Mouse (Mus musculus): ENCODE results near the gene Rflnb. TPM values are rescaled to one million over a fixed set of nuclear protein-coding genes. Genes with fewer than 3 reads are reported as not detected.

The Rflnb gene
- polyA plus RNA-seq (2015; fragmentation: Nextera tagmentation; extraction: Ambion mirVana), result 12.8 and 13.7 TPM in 2 replicates

DNA sequence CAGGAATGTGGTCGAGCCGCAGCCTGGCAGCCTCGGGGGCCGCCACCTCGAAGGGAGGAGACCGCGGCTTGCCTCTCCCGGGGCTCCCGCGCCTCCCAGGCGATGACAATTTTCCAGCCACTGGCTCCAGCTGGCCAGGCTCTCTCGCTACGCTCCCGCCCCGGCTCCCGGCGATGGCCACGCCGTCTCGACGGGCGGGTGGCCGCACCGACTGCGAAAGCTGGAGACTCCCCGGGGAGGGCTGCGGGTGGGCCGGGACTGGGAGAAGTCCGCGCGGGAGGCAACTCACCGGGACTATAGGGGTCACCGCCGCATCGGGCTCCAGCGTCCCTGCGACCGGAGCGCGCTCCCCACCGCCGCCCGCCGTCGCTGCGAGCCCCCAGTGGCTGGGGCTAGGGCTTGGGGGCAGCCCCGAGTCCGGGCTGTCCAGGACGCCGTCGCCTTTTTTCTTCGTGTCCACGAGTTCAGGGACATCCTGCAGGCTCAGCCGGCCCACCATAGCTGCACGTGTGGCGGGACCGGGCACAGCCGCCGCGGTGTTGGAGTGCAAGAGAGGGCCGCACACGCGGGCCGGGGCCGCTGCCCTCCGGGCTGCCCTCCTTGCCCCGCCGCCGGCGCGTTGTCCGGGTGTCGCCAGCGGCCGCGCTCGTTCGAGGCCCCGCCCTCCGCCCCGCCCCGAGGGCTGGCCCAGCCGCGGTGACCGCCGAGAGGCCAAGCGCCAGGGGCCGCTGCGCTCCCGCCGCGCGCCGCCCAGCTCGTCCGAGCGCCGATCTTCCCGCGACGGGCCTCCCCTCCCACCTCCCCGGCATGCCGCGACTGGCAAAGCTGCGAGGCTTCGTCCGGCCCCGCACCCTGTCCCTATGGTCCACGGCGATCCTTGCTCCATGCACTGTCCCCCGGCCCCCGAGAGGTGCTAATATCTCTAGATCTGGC lies at the start of gene Rflnb:
Gene Rflnb, minus strand, starts transcription at position 644 of the 933 bp plus-strand sequence.
- H3K9me3 ChIP-seq (ENCODE audit: control insufficient read depth, low read length), result no peaks in the 10 kb centered on the region
- peak within 1 kb of the TSS; percentile 80 for H3K9ac ChIP-seq (ENCODE audit: low read depth, low read length)
- peaks cover 13% of the 10 kb centered on the region for H3K4me1 ChIP-seq (ENCODE audit: control insufficient read depth, insufficient read depth, low read depth, low read length)
- no peaks in the 10 kb centered on the region for H3K27me3 ChIP-seq (replicated peaks; ENCODE audit: control insufficient read depth, insufficient read depth, low read length)
- peak; percentile 93 for ATAC-seq
- no peaks in the 10 kb centered on the region for H3K36me3 ChIP-seq (ENCODE audit: control insufficient read depth, insufficient read depth, low read length)
- under 1% methylated on average over 59 of the region's 112 CpGs for WGBS
- peak within 1 kb of the TSS; percentile 44; the same call in 1 of the 2 replicates for H3K27ac ChIP-seq (ENCODE audit: low read depth, low read length)
- H3K4me3 ChIP-seq (ENCODE audit: low read length), result peak within 1 kb of the TSS; percentile 76
- peak within 1 kb of the TSS; percentile 94 for H3K4me2 ChIP-seq (ENCODE audit: low read length)

DNA sequence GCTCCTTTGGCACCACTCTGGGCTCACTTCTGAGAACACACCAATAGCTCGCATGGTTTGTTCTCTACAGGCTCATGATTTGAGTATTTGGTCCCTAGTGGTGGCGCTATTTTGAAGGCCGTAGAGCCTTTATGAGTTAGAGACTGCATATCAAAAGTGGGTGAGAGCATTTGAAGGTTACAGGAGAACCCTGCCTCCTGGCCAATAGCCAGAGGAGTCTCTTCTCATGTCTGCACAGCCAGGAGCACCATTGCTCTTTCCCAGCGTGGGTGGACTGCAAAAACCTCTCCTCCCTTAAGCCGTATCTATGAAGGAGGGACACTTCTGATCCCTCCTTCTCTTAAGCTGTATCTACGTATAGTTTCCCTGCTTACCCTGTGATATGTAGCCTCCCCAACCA lies 49.8 kb upstream of the Rflnb start:
- no peaks in the 10 kb centered on the region for H3K9me3 ChIP-seq (ENCODE audit: control insufficient read depth, low read length)
- WGBS, result 82% methylated on average over 6 of the region's 6 CpGs
- H3K36me3 ChIP-seq (ENCODE audit: control insufficient read depth, insufficient read depth, low read length), result peaks cover 19% of the 10 kb centered on the region
- no peak for ATAC-seq
- no peak overlapping the region for H3K9ac ChIP-seq (ENCODE audit: low read depth, low read length)
- H3K4me2 ChIP-seq (ENCODE audit: low read length), result no peak overlapping the region
- H3K4me3 ChIP-seq (ENCODE audit: low read length), result no peak overlapping the region
- no peaks in the 10 kb centered on the region for H3K4me1 ChIP-seq (ENCODE audit: control insufficient read depth, insufficient read depth, low read depth, low read length)
- H3K27ac ChIP-seq (ENCODE audit: low read depth, low read length), result no peak overlapping the region
- H3K27me3 ChIP-seq (replicated peaks; ENCODE audit: control insufficient read depth, insufficient read depth, low read length), result no peaks in the 10 kb centered on the region

DNA sequence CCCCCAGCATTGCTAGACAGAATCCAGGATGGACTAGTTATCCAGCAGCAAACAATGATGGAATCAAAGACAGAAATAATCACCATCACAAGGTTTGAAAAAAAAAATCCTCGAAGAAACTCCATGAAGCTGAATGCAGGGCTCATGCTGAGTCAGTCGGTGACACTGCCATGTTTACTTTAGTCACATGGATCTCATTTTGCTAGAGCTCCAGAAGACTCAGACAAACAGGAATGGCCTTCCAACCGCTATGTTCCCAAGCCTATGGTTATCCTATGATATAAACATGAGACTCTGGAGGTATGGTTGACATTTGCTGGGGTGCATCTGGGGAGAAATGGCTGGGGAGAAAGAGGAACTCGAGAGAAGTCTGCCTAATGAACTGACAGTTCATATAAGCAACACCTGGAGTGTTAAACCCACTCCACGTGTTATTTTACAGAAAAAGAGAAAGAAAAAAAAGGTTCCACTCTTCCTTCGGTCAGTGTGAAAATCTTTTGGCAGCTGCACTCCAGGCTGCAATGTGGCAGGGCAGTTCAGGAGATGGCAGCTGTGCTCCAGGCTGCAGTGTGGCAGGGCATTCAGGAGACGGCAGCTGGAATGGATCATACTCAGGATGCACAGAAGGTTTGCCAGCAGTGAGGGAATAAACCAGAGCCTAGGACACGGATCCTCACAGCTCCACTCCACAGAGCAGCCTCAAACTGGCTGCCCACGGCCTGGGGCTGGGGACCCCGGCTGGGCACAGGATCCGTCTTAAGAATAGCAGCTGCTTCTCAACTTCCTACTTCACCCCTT lies 46.9 kb upstream of the Rflnb start:
- Histone ChIP-seq H3K36me3 (ENCODE audit: control insufficient read depth, insufficient read depth, low read length) (peaks cover 4% of the 10 kb centered on the region; the same call in 1 of the 2 replicates), H3K9me3 (ENCODE audit: control insufficient read depth, low read length) (no peaks in the 10 kb centered on the region), H3K4me2 (ENCODE audit: low read length) (no peak overlapping the region), H3K4me1 (ENCODE audit: control insufficient read depth, insufficient read depth, low read depth, low read length) (no peaks in the 10 kb centered on the region), H3K4me3 (ENCODE audit: low read length) (no peak overlapping the region), H3K27ac (ENCODE audit: low read depth, low read length) (no peak overlapping the region), H3K27me3 (replicated peaks; ENCODE audit: control insufficient read depth, insufficient read depth, low read length) (no peaks in the 10 kb centered on the region), H3K9ac (ENCODE audit: low read depth, low read length) (no peak overlapping the region)
- 72% methylated on average over 11 of the region's 11 CpGs for WGBS
- no peak for ATAC-seq

DNA sequence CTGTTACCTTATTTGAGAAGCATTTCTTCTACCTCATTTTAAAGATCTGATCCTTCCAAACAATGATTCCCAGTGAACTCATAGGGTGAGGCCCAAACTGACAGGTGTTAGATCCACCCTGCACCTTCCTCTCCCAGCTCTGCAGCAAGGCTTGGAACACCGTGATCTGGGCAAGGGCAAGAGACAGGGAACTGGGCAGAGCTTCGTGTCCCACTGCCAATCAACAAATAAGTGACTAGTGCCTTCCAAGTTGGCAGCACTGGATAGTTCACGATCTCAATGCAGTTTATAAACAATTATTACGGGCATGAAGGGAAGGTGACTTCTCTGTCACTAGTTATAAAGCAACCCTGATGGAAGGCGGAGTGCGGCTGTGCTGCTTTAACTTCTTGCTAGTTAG lies 42.2 kb upstream of the Rflnb start:
- no peaks in the 10 kb centered on the region; the same call in 1 of the 2 replicates for H3K36me3 ChIP-seq (ENCODE audit: control insufficient read depth, insufficient read depth, low read length)
- no peaks in the 10 kb centered on the region for H3K27me3 ChIP-seq (replicated peaks; ENCODE audit: control insufficient read depth, insufficient read depth, low read length)
- H3K27ac ChIP-seq (ENCODE audit: low read depth, low read length), result no peak overlapping the region
- H3K9me3 ChIP-seq (ENCODE audit: control insufficient read depth, low read length), result no peaks in the 10 kb centered on the region
- H3K4me1 ChIP-seq (ENCODE audit: control insufficient read depth, insufficient read depth, low read depth, low read length), result no peaks in the 10 kb centered on the region
- no peak overlapping the region for H3K9ac ChIP-seq (ENCODE audit: low read depth, low read length)
- ATAC-seq, result no peak
- H3K4me3 ChIP-seq (ENCODE audit: low read length), result no peak overlapping the region
- no peak overlapping the region for H3K4me2 ChIP-seq (ENCODE audit: low read length)
- WGBS, result 91% methylated on average over 6 of the region's 6 CpGs

- no peak overlapping the region for H3K9ac ChIP-seq (ENCODE audit: low read depth, low read length)
- no peaks in the 10 kb centered on the region for H3K4me1 ChIP-seq (ENCODE audit: control insufficient read depth, insufficient read depth, low read depth, low read length)
- no peak overlapping the region for H3K4me3 ChIP-seq (ENCODE audit: low read length)
- H3K4me2 ChIP-seq (ENCODE audit: low read length), result no peak overlapping the region
- 87% methylated on average over 15 of the region's 15 CpGs for WGBS
- ATAC-seq, result no peak
- no peaks in the 10 kb centered on the region for H3K27me3 ChIP-seq (replicated peaks; ENCODE audit: control insufficient read depth, insufficient read depth, low read length)
- H3K36me3 ChIP-seq (ENCODE audit: control insufficient read depth, insufficient read depth, low read length), result peaks cover under 1% of the 10 kb centered on the region
- no peaks in the 10 kb centered on the region for H3K9me3 ChIP-seq (ENCODE audit: control insufficient read depth, low read length)
- no peak overlapping the region for H3K27ac ChIP-seq (ENCODE audit: low read depth, low read length)
Observed at GRCm38 (mm10) chr11:76066563-76067156, 39.1 kb upstream of the Rflnb start.

- 69% methylated on average over 9 of the region's 9 CpGs for WGBS
- no peak overlapping the region for H3K9ac ChIP-seq (ENCODE audit: low read depth, low read length)
- ATAC-seq, result no peak
Observed at GRCm38 (mm10) chr11:76065521-76066095, 38.0 kb upstream of the Rflnb start.

DNA sequence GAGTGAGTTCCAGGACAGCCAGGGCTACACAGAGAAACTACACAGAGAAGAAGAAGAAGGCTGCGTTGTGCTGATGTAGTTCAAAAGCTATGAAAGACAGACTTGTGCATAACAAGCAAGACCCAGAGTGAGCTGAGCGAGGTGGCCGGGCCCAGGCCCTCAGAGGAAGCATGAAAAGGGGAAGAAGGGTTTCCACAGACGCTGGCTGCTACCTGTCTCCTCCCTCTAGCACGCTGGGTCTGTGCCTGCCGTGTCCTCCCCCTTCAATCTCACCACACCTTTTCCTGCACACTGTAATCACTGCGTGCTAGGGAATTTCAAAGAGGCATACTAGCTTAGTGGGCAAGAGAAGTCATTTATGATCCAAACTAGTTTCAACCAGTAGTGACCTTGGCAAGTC lies 36.8 kb upstream of the Rflnb start:
- Histone ChIP-seq H3K9ac (ENCODE audit: low read depth, low read length) (no peak overlapping the region), H3K4me1 (ENCODE audit: control insufficient read depth, insufficient read depth, low read depth, low read length) (no peaks in the 10 kb centered on the region), H3K9me3 (ENCODE audit: control insufficient read depth, low read length) (no peaks in the 10 kb centered on the region), H3K27me3 (replicated peaks; ENCODE audit: control insufficient read depth, insufficient read depth, low read length) (no peaks in the 10 kb centered on the region), H3K4me3 (ENCODE audit: low read length) (no peak overlapping the region), H3K4me2 (ENCODE audit: low read length) (no peak overlapping the region), H3K36me3 (ENCODE audit: control insufficient read depth, insufficient read depth, low read length) (peaks cover 2% of the 10 kb centered on the region), H3K27ac (ENCODE audit: low read depth, low read length) (no peak overlapping the region)
- ATAC-seq, result no peak
- WGBS, result 95% methylated on average over 7 of the region's 7 CpGs

More at GRCm38 (mm10) chr11:76065521-76066095, 38.0 kb upstream of the Rflnb start:
- Histone ChIP-seq H3K4me3 (ENCODE audit: low read length) (no peak overlapping the region), H3K36me3 (ENCODE audit: control insufficient read depth, insufficient read depth, low read length) (peaks cover 2% of the 10 kb centered on the region), H3K27ac (ENCODE audit: low read depth, low read length) (no peak overlapping the region), H3K27me3 (replicated peaks; ENCODE audit: control insufficient read depth, insufficient read depth, low read length) (no peaks in the 10 kb centered on the region), H3K4me1 (ENCODE audit: control insufficient read depth, insufficient read depth, low read depth, low read length) (no peaks in the 10 kb centered on the region), H3K9me3 (ENCODE audit: control insufficient read depth, low read length) (no peaks in the 10 kb centered on the region), H3K4me2 (ENCODE audit: low read length) (no peak overlapping the region)

DNA sequence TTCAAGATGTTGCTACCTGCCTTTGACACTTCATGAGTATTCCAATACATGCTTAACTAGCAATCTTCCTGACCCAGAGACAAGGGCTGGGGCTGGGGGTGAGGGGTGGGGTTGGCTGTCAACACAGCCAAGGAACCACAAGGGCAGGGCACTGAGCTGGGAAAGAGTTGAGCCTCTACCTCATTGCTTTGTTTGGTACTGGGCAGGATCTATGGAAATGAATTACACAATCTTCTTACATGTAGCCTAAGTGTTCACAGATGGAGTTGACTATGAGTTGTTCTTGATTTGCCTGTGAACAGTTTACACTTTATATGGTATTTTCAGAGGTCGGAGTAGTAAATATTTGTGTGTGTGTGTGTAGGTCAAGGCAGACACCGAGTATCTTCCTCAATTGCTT lies 33.3 kb upstream of the Rflnb start:
- Histone ChIP-seq H3K4me1 (ENCODE audit: control insufficient read depth, insufficient read depth, low read depth, low read length) (no peaks in the 10 kb centered on the region), H3K9ac (ENCODE audit: low read depth, low read length) (no peak overlapping the region), H3K27me3 (replicated peaks; ENCODE audit: control insufficient read depth, insufficient read depth, low read length) (no peaks in the 10 kb centered on the region), H3K27ac (ENCODE audit: low read depth, low read length) (no peak overlapping the region), H3K9me3 (ENCODE audit: control insufficient read depth, low read length) (no peaks in the 10 kb centered on the region), H3K4me2 (ENCODE audit: low read length) (no peak overlapping the region), H3K36me3 (ENCODE audit: control insufficient read depth, insufficient read depth, low read length) (peaks cover 2% of the 10 kb centered on the region), H3K4me3 (ENCODE audit: low read length) (no peak overlapping the region)
- ATAC-seq, result no peak
- WGBS, result 98% methylated on average over 2 of the region's 2 CpGs

Measured in hindbrain, embryonic 16.5 days (tissue).